Mouse (Mus musculus) B cell, adult 2 months (primary cell): ENCODE measurements around the gene Eed.

ENCODE experiments used
- DNase-seq, 2 experiments: peaks; one replicate each; pipeline ENCODE4 v3.0.0; 2022

Gene Eed

GRCm38 (mm10) chr7:89980133-89980484, 674 bp downstream of the Eed start:
- no peak for DNase-seq

GRCm38 (mm10) chr7:89979432-89980130, 1.2 kb downstream of the Eed start:
- peak in 1 of 2 experiments; percentile 27 for DNase-seq

- DNase-seq, result no peak
Observed at GRCm38 (mm10) chr7:89976796-89977195, 4.0 kb downstream of the Eed start.

- no peak for DNase-seq
Observed at GRCm38 (mm10) chr7:89975571-89975970, 5.2 kb downstream of the Eed start.

GRCm38 (mm10) chr7:89967235-89967634, 13.5 kb downstream of the Eed start:
- no peak for DNase-seq

GRCm38 (mm10) chr7:89966771-89967170, 14.0 kb downstream of the Eed start:
- no peak for DNase-seq

- no peak for DNase-seq
Observed at GRCm38 (mm10) chr7:89963135-89963534, 17.6 kb downstream of the Eed start.

- DNase-seq, result no peak
Observed at GRCm38 (mm10) chr7:89957300-89957699, 23.5 kb downstream of the Eed start.

- no peak for DNase-seq
Observed at GRCm38 (mm10) chr7:89954261-89954660, 26.5 kb downstream of the Eed start.

GRCm38 (mm10) chr7:89949403-89949802, 31.4 kb downstream of the Eed start:
- no peak for DNase-seq

- DNase-seq, result no peak
Observed at GRCm38 (mm10) chr7:89948026-89948425, 32.8 kb downstream of the Eed start.

- peak; percentile 93 to 95 for DNase-seq
Observed at GRCm38 (mm10) chr7:89940571-89941463, 40.0 kb downstream of the Eed start, which contains the start of gene Hikeshi. TSS of gene Hikeshi (minus strand) at chr7:89941204.

GRCm38 (mm10) chr7:89939497-89940353, 41.1 kb downstream of the Eed start:
- no peak for DNase-seq

GRCm38 (mm10) chr7:89923441-89924180, 57.2 kb downstream of the Eed start:
- no peak for DNase-seq

- DNase-seq, result no peak
Observed at GRCm38 (mm10) chr7:89917776-89918175, 63.0 kb downstream of the Eed start.

- no peak for DNase-seq
Observed at GRCm38 (mm10) chr7:89916711-89917110, 64.1 kb downstream of the Eed start.

GRCm38 (mm10) chr7:89913432-89914158, 67.2 kb downstream of the Eed start:
- no peak for DNase-seq

GRCm38 (mm10) chr7:89912356-89912755, 68.4 kb downstream of the Eed start:
- no peak for DNase-seq

GRCm38 (mm10) chr7:89909711-89910110, 71.1 kb downstream of the Eed start:
- DNase-seq, result no peak

- DNase-seq, result no peak
Observed at GRCm38 (mm10) chr7:89908899-89909621, 71.7 kb downstream of the Eed start.

GRCm38 (mm10) chr7:89908421-89908820, 72.4 kb downstream of the Eed start:
- DNase-seq, result no peak
